Mouse (Mus musculus) thymus, adult 2 months (tissue): ENCODE results near the gene Serpini1. TPM values are rescaled to one million over a fixed set of nuclear protein-coding genes. Genes with fewer than 3 reads are reported as not detected.

Source experiments
- DNase-seq: peaks from one replicate; pipeline ENCODE4 v3.0.0; 2021
- H3K27ac ChIP-seq: fragments of 200-500 bp; 2 replicates; pipeline ENCODE4 v1.5.1; 2012; ENCODE audit warnings: low read length, control low read depth; ENCODE audit not compliant: control insufficient read depth, insufficient read depth
- H3K27me3 ChIP-seq: fragments of 200-500 bp; 2 replicates; pipeline ENCODE4 v1.6.1; 2012; ENCODE audit warnings: mild to moderate bottlenecking, low read length, moderate library complexity, mixed read lengths; ENCODE audit not compliant: control insufficient read depth, insufficient read depth
- H3K36me3 ChIP-seq: fragments of 200-500 bp; 2 replicates; pipeline ENCODE4 v1.6.1; 2012; ENCODE audit warnings: mild to moderate bottlenecking, low read length, moderate library complexity; ENCODE audit not compliant: control insufficient read depth, insufficient read depth
- H3K4me1 ChIP-seq: fragments of 200-500 bp; replicated peaks from 2 replicates; pipeline ENCODE4 v1.6.1; 2012; ENCODE audit warnings: low read length; ENCODE audit not compliant: control insufficient read depth, insufficient read depth
- H3K4me3 ChIP-seq: fragments of 200-500 bp; 2 replicates; pipeline ENCODE4 v1.5.1; 2012; ENCODE audit warnings: mild to moderate bottlenecking, low read length, control low read depth, moderate library complexity; ENCODE audit not compliant: control insufficient read depth, insufficient read depth
- CTCF ChIP-seq: fragments of 200-500 bp; IDR thresholded peaks from 2 replicates; pipeline ENCODE4 v1.5.1; 2012; ENCODE audit warnings: mild to moderate bottlenecking, control low read depth, low read length, moderate library complexity, borderline replicate concordance; ENCODE audit not compliant: control insufficient read depth, poor library complexity, insufficient read depth; ENCODE audit errors: extremely low read depth
- POLR2A ChIP-seq: fragments of 200-500 bp; IDR thresholded peaks from 2 replicates; pipeline ENCODE4 v1.6.1; 2012; ENCODE audit warnings: mild to moderate bottlenecking, low read length, control low read depth, moderate library complexity; ENCODE audit not compliant: control insufficient read depth, poor library complexity, insufficient read depth; ENCODE audit errors: extremely low read depth
- WGBS: fragments of 180-500 bp; shearing (Covaris S2); methylation state at CpG from one replicate; pipeline ENCODE4 v1.1.7; 2018; 5-methylcytosine and 5-hydroxymethylcytosine counted together
- polyA plus RNA-seq: library from polyadenylated mRNA; depleted of rRNA; stranded (reverse); fragments of >200 nt; gene quantifications from 2 replicates; pipeline ENCODE4 v1.2.3, GENCODE M21; 2012

The Serpini1 gene
- polyA plus RNA-seq, 1 experiment: 1.1 TPM

DNA sequence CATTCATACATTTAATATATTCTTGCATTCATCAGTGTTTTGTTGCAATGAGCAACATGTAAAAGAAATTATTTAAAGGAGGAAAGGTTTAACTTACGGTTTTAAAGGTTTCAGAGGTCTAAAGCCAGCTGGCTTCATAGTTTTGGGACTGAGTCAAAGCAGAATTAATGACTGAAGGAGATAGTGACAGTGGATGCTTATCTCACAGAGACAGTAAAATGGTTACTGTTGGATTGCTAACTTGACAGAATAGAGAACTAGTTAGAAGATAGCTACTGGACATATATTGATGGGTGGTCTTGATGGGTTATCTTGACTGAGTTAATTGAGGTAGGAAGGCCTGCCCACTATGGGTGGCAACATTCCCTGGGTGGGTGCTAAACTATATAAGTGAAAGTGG, 18.2 kb downstream of the Serpini1 start:
- WGBS: 92% methylated on average over 1 of the region's 1 CpGs

GRCm38 (mm10) chr3:75579352-75579751, 22.0 kb downstream of the Serpini1 start:
- no peaks in the 10 kb centered on the region for H3K4me1 ChIP-seq
- WGBS: 65% methylated on average over 4 of the region's 4 CpGs
- no peak overlapping the region for H3K27ac ChIP-seq
- H3K36me3 ChIP-seq: no peaks in the 10 kb centered on the region
- DNase-seq: peak; percentile 75
- no peak overlapping the region for H3K4me3 ChIP-seq
- H3K27me3 ChIP-seq: no peaks in the 10 kb centered on the region
- TF ChIP-seq CTCF: no peak
- TF ChIP-seq POLR2A: no peak

More for the DNA sequence above, 18.2 kb downstream of the Serpini1 start:
- no peak for TF ChIP-seq POLR2A
- TF ChIP-seq CTCF: no peak
- H3K4me1 ChIP-seq: no peaks in the 10 kb centered on the region
- H3K27me3 ChIP-seq: no peaks in the 10 kb centered on the region
- no peak overlapping the region for H3K4me3 ChIP-seq
- no peak overlapping the region for H3K27ac ChIP-seq
- no peaks in the 10 kb centered on the region for H3K36me3 ChIP-seq
- no peak for DNase-seq

DNA sequence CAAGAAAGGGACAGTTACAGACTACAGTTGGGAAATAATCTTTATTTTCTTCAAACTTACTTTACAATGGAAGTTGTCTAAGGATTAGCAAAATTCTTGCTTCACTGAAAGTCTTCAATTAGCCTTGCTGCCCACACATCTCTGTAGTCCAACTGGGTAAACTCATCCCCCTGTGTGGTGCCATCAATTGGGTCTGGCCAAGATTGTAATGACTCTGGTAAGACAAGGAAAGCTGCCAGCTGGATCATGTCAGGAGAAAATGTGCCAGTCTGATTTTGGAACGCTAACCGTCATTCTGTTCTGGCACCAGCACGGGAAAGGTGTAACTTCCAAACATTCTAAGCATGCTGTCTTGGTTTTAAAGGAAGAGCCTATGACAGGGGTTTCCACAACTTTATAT, 25.9 kb downstream of the Serpini1 start:
- Histone ChIP-seq H3K27ac (no peak overlapping the region), H3K4me3 (no peak overlapping the region), H3K27me3 (no peaks in the 10 kb centered on the region), H3K36me3 (no peaks in the 10 kb centered on the region), H3K4me1 (no peaks in the 10 kb centered on the region)
- WGBS: 98% methylated on average over 3 of the region's 3 CpGs
- TF ChIP-seq CTCF: no peak
- TF ChIP-seq POLR2A: no peak
- no peak for DNase-seq

DNA sequence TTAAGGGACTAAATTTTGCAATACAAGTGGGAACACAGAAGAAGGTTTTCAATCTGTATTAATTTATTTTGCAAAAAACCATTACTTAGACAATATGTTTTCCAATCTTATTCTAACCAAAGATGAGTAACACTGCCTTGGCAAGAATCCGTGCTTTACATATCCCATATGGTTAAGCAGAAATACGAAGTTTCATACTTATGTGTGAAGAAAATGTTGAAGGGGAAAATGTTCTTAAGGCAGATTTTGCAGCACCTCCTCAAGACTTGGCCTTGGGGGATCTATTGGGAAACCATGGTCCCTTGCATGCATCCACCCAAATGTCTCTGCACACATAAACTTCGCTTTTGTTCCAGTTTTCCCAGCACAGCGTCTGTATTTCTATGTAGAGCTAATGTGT, 27.6 kb downstream of the Serpini1 start:
- Histone ChIP-seq H3K36me3 (no peaks in the 10 kb centered on the region), H3K4me1 (no peaks in the 10 kb centered on the region), H3K27me3 (no peaks in the 10 kb centered on the region), H3K4me3 (no peak overlapping the region), H3K27ac (no peak overlapping the region)
- no peak for DNase-seq
- 97% methylated on average over 4 of the region's 4 CpGs for WGBS
- no peak for TF ChIP-seq CTCF
- no peak for TF ChIP-seq POLR2A

DNA sequence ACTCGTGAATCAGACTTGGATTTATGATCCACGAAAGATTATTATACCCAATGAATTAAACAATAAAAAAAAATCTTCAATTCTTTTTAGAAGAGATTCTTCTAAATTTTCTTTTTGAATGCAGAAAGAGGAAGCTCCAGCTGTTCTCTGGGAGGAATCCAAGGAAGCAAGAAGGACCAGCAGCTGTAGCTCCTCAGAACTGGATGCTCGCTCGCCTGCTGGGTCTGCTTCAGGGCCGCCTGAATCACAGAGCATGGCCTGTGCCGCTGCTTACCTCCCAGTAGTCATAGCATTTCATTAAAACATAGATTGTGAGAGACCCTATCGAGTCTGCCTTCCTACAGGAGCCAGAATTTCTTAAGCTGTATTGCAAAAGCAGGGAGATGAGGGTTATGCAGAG, 53.7 kb downstream of the Serpini1 start:
- 90% methylated on average over 7 of the region's 7 CpGs for WGBS
- no peaks in the 10 kb centered on the region for H3K36me3 ChIP-seq
- H3K27ac ChIP-seq: no peak overlapping the region
- no peak overlapping the region for H3K4me3 ChIP-seq
- no peak for DNase-seq
- H3K4me1 ChIP-seq: no peaks in the 10 kb centered on the region
- TF ChIP-seq POLR2A (no peak), CTCF (no peak)
- no peaks in the 10 kb centered on the region for H3K27me3 ChIP-seq

DNA sequence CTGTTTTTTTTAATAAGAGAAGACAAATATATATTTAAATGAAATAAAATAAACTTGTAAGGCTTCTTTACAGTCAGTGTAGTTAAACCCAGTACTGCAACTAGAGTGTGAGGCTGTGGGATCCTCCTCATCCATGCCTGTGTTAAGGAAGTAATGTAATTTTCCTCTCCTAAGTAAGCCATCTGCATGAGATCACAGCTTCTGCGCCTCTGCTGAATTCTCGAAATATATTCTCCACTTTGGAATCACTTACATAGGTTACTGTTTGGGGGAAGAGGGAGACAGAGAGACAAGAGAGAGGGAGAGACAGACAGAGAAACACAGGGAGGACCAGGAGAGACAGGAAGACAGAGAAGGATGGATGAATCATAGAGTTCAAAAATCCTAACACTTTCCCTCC, 67.3 kb downstream of the Serpini1 start:
- no peak overlapping the region for H3K4me3 ChIP-seq
- no peaks in the 10 kb centered on the region for H3K36me3 ChIP-seq
- H3K27me3 ChIP-seq: no peaks in the 10 kb centered on the region
- TF ChIP-seq POLR2A (no peak), CTCF (no peak)
- no peaks in the 10 kb centered on the region for H3K4me1 ChIP-seq
- DNase-seq: no peak
- no peak overlapping the region for H3K27ac ChIP-seq
- WGBS: 96% methylated on average over 2 of the region's 2 CpGs

DNA sequence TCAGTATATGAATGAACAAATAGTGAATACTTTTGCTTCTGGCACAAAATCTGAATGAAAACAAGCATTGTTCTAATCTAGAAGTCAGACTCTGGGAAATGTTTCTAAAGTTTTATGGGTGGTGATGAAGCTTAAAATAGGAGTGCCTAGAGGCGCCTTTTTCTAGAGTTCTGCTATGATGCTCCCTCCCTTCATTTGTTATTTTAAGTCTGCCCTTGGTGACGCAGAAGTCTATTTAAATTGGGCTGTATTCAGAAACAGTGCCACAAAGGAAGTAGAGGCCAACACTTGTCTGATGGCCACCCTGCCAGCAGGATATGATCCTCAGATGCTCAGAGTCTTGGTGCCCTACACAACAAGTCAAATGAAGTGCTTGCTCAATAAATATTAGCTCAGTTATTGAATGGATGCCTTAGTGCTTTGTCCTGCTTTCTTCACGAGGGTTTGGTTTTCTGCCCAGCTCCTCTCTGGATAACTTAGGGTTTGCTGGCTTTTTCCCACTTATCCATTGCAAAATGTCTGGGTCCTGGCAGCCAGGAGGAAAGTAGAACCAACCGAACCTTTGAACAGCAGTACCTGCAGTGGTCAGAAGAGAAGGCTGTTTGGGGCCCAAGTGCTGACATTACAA, 73.8 kb downstream of the Serpini1 start:
- Histone ChIP-seq H3K4me3 (no peak overlapping the region), H3K27me3 (no peaks in the 10 kb centered on the region), H3K27ac (no peak overlapping the region), H3K36me3 (no peaks in the 10 kb centered on the region), H3K4me1 (no peaks in the 10 kb centered on the region)
- no peak for DNase-seq
- WGBS: 92% methylated on average over 4 of the region's 4 CpGs
- TF ChIP-seq CTCF (no peak), POLR2A (no peak)
